Mouse (Mus musculus) E14TG2a.4 (cell line): ENCODE results near the gene Praf2.

Experiments
- CTCF ChIP-seq: conservative IDR thresholded peaks from 2 replicates; pipeline ENCODE4 v1.5.1; 2014; ENCODE audit warnings: low read length
- POU5F1 ChIP-seq: IDR thresholded peaks from 2 replicates; pipeline ENCODE4 v1.6.1; 2014; ENCODE audit warnings: low read length, borderline replicate concordance

DNA sequence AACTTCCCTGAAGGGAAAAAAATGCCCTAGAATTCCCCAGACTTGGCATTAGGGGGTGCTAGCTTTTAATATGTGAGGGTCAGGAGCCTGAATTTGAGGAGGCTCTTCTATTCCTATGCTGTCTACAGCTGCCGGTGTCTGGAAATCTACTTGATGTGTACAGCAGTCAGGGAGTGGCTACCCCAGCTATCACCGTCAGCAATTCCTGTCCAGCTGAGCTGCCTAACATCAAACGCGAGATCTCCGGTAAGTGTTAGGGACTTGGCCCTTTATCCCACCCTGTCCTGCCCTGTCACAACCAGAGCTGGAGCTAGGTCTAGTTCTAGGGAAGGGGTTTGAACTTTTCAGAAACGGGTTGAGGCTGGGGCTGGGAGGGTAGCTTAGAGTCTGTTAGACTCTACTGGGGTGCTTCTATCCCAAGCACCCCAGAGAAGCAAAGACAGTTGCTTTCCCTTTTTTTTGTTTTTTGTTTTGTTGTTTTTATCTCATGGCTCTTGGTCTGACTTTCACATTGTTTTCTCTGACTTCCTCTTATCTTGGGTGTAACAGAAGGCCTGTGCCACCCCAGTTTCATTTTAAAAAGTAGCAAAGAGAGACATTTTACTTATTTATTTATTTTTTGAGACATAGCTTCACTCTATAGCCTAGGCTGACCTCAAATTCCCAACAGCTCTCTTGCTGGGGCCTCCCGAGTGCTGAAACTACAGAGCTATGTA, 41.2 kb downstream of the Praf2 start:
- 0 out of 2 replicates have a peak, but pooled peaks have one; percentile 1 for TF ChIP-seq CTCF
- no peak for TF ChIP-seq POU5F1
